Mouse (Mus musculus) frontal cortex, adult 2 months (tissue): Measurements from ENCODE around the gene Foxf2. TPM values are rescaled to one million over a fixed set of nuclear protein-coding genes. Genes with fewer than 3 reads are reported as not detected.

Source experiments
- DNase-seq, 2 experiments: peaks; one replicate each; pipeline ENCODE4 v3.0.0; 2022; ENCODE audit warnings: low spot score in 1 of 2; ENCODE audit errors: extremely low spot score in 1 of 2
- polyA plus RNA-seq: library from polyadenylated mRNA; depleted of rRNA; stranded (reverse); fragments of >200 nt; gene quantifications from 2 replicates; pipeline ENCODE4 v1.2.3, GENCODE M21; 2012

Foxf2 gene
- polyA plus RNA-seq, 1 experiment: 6.6 TPM

- no peak for DNase-seq
These were observed 1.4 kb upstream of the Foxf2 start for GRCm38 (mm10) chr13:31623906-31624860.

GRCm38 (mm10) chr13:31624966-31625332 lies 667 bp upstream of the Foxf2 start:
- DNase-seq: no peak

DNA sequence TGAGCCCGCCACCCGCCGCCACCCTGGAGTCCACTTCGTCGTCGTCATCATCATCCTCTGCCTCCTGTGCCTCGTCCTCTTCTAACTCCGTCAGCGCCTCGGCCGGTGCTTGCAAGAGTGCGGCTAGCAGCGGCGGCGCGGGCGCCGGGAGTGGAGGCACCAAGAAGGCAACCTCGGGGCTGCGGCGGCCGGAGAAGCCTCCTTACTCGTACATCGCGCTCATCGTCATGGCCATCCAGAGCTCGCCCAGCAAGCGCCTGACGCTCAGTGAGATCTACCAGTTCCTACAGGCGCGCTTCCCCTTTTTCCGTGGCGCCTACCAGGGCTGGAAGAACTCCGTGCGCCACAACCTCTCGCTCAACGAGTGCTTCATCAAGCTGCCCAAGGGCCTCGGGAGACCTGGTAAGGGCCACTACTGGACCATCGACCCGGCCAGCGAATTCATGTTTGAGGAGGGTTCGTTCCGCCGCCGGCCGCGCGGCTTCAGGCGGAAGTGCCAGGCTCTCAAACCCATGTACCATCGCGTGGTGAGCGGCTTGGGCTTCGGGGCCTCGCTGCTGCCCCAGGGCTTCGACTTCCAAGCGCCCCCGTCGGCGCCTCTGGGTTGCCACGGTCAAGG lies 676 bp downstream of the Foxf2 start:
- no peak for DNase-seq

DNA sequence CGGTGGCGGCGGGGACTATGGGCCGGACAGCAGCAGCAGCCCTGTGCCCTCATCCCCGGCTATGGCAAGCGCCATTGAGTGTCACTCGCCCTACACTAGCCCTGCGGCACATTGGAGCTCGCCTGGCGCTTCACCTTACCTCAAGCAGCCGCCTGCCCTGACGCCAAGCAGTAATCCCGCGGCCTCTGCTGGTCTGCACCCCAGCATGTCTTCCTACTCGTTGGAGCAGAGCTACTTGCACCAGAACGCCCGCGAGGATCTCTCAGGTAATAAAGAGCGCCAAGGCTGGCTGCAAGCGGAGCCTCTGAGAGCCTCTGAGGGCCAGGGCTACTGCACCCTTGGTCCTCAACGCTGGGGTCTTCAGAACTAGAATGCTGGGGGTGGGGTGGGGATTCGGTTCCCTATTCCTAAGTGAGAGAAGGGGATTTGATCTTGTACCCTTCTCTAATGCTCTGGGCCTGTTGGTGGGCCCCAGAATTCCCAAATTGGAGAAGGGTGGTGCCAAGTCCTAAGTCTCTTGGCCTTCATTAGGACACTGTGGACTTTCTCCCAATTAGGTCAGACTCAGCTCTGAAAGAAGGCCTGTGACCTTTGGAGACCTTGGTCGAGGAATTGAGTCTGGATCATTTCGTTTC lies 1.5 kb downstream of the Foxf2 start:
- no peak for DNase-seq

DNA sequence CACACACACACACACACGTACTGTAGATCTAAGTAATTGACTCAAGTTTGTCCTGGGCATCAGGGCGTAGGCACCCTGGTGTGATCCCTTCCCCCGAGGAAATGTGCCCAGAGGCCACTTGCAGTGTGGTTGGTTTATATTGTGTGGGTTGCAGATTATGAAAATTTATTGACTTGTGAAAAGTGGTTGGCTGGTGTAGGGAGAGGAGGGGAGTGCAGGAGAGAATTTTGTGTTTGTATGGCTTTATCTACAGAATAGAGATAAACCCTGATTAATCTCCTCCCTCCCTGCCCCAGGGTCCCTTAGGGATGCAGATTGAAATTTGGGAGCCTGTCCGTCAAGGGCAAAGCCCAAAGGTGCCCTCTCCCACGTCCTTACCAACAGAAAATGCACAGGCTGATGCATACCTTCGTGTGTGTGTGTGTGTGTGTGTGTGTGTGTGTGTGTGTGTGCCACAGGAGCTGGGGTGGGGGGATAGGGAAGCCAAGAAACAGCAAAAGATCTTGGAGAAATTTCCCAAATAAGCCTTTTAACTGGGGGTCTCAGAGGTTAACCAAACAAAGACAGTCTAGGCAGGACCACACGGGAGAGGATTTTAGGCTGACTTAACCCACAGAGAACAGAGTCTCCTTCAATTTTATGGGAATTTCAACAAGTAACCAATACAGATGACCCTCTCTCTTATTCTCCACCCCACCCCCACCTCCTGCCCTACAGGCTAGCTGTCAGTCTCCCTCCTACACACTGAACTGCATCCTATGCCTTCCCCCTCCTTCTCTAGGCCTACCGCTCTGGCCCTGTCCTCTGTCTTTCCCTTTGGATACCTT lies 2.5 kb downstream of the Foxf2 start:
- DNase-seq: no peak

DNA sequence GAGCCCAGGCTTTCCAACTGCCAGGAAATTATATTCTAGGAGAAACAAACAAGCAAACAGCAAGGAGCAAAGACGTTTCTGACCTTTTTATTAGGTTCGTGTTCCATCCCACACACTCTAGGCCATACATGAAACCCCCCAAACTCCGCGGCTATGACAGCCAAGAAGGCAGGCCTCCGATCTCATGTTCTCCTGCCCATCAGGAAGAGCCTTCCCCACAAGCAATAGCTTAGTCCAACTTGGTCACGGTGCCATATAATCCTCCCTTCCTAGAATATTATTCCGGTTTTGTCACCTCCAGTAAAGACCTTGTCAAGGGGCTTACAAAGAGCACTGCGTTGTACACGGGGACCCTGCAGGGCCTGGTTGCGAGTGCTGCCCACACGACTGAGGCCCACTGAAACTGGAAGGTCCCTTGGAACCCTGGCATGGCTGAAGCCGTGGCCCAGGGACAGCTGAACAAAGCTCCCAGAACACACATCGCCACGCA lies 3.1 kb downstream of the Foxf2 start:
- no peak for DNase-seq

DNA sequence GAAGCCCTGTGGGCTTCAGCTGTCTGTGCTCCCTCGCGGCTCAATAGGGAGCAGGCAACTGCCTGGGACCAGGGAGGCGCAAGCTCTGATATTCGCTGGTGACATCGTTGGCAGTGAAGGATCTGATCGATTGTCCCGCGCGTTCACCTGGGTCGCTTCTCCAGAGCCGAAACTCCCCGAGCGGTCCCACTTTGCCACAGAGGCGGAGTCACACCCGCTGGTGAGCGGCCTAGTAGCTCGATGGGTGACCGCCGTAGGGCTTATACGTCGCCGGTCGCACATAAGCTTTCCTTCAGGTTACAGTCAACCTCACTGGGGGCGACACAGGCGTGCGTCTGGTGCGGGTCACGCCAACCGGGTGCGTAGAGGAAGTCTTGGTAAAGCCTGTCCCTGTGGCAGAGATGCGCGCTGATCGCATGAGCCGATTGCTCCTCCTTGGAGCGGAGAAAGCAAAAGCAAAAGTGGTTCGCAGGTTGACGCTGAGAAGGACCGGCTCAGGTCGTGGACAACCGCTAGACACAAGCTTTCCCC lies 3.8 kb downstream of the Foxf2 start:
- DNase-seq: no peak

GRCm38 (mm10) chr13:31630051-31630450 lies 4.4 kb downstream of the Foxf2 start:
- no peak for DNase-seq

- no peak for DNase-seq
These were observed 4.9 kb downstream of the Foxf2 start for GRCm38 (mm10) chr13:31630551-31630950.

DNA sequence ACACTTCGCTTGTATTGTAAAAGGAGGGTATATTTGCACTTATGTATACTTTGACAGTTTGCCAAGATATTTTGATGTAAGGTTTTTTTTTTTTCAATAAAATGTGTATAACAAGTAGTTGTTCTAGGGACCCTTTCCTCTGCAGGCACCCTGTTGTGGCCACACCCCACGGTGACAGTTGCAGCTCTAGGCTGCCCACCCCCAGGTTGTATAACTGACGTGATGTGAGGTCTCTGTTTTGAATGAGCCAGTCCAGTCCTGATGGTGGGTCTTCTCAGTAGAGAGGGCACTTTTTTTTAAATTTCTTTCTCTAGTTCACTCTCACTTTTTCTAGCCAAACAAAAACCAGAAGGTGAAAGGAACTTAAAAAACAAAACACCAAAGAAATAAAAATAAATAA lies 5.7 kb downstream of the Foxf2 start:
- DNase-seq: no peak

GRCm38 (mm10) chr13:31632450-31632849 lies 6.8 kb downstream of the Foxf2 start:
- peak in 1 of 2 experiments; percentile 70 for DNase-seq

DNA sequence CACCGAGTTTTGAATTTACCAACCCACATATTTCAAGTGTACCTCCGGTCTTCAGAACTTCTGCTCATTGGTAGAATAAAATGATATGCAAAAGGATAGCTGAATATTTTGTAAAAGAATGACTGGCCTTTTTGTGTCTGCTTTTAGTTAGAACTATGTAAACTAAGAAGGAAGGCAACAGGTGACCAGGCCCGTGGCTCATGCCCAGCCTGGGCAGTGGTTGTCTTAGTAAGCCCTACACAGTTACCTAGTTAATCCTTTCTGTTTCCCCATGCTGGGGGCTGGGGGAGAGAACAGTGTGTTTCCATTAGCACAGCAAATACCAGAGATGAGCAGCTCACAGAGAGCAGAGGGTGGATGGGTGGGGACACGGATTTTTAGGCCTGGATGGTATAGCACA lies 7.6 kb downstream of the Foxf2 start:
- DNase-seq: no peak

DNA sequence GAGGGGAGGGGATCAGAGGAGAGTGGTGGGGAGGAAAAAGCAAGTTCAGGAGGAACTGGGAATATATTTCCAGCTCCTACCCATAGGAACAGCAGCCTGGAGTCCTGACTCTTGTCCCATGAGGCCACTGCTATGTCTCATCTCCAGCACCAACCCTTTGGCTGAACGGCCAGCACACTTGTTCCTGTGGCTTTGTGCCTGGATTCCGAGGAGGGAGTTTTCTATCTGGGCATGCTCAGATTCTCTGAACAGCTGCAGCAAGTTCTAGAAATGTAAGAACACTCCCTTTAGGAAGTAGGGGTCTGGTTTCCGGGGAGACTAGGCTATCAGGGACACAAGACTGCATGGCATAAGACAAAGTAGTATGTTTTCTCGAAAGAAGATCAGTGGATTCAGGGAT lies 9.9 kb downstream of the Foxf2 start:
- DNase-seq: no peak

GRCm38 (mm10) chr13:31641517-31641916 lies 15.9 kb downstream of the Foxf2 start:
- no peak for DNase-seq

GRCm38 (mm10) chr13:31652131-31652745 lies 26.6 kb downstream of the Foxf2 start:
- no peak for DNase-seq

DNA sequence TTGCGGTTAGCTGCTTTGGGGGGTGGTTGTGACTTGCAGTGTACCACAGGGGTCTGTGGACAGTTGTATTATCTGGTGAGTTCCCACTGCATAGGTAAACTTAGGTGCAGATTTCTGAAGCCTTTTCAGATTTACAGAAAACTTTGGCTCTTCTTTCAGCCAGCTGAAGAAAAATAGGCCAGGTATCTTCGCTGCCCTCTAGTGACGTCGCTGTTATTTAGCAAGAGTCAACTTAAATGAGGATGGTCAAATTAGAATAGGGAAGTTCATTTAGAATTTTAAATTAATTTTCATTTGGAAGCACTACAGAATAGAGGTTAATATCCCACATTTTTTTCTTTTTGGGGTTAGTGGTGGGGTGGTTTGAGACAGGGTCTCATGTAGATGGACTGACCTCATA lies 30.6 kb downstream of the Foxf2 start:
- DNase-seq: peak in 1 of 2 experiments; percentile 28

DNA sequence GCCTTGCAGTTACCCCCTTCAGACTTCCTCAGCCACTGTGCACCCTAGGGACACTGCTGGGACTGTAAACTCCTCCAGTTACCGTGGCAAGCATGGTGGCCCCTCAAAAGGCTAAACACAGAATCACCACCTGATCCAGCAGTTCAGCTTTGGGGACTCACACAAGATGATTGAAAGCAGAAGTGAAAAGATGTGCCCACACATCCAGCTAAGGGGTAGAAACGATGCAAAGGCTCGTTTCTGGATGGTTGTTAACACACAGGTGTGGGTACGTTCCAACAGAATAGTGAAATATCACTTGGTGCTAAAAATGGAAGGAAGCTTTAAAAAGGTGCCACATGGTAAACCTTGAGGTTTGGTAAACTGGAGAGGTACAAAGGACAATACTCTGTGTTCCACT lies 32.6 kb downstream of the Foxf2 start:
- no peak for DNase-seq

DNA sequence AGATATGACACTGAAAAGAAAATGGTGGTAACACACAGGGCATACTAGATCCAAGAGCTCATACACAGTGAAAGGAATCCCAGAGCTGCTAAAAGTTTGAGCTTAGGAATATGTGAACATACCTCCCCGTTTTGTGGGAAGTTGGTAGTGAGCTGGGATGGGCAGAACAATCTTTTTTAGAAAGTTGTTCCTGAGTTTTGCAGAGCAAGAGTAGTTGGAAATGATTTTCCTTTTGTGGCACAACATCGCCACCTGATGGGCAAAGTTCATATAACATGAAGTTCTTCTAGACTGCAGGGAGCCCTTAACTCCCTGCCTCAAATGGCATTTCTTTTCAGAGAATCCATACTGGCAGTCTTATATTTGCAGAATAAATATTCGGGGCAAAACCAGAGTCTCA lies 33.3 kb downstream of the Foxf2 start:
- peak; percentile 41 to 92 for DNase-seq

DNA sequence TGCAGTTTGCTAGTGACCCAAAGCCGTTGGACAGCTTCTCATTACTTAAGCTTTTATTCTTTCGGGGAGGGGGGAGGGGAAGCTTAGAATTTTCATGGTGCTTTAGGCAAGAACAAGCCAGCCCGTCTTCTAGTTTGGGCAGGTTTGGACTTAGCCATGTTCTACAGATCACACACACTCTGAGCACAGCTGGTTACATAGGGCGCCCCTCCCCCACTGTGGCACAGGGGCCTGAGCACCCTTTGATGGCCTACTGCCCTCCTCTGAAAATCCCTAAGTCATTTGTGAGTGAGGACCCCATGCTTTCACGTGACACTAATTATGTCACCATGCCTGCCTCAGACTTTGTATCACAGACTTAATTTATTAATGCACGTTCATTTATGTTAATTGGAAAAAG lies 35.6 kb downstream of the Foxf2 start:
- DNase-seq: no peak

DNA sequence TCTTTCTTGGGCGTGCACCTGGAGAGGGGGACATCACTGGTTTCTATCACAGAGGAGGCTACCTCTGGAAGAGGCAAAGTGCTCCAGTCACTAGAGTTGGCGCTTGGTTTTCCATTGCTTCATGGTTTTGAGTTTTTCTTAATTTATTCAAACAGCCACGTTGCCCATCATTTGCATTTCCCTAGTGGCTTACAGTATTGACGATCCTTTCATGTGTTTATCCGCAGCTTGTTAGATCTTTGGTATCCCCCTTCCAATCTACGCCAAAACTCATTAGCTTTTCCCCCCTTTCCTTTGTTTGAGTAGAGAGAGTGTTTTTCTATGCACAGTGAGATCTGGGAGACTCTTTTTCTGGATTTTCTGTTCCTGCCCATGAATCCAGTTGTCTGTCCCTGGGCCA lies 39.8 kb downstream of the Foxf2 start:
- DNase-seq: no peak
